Mouse (Mus musculus): ENCODE data around the gene Nudt10. TPM values are rescaled to one million over a fixed set of nuclear protein-coding genes. Genes with fewer than 3 reads are reported as not detected.
"Not testable (repeated sequence)": the region's sequence is repeated elsewhere in the genome, so short reads cannot be mapped to it uniquely, and the experiment has no call there.

The Nudt10 gene
- polyA plus RNA-seq (2015; fragmentation: Nextera tagmentation; extraction: Ambion mirVana), result 13.3 and 15.0 TPM in 2 replicates

DNA sequence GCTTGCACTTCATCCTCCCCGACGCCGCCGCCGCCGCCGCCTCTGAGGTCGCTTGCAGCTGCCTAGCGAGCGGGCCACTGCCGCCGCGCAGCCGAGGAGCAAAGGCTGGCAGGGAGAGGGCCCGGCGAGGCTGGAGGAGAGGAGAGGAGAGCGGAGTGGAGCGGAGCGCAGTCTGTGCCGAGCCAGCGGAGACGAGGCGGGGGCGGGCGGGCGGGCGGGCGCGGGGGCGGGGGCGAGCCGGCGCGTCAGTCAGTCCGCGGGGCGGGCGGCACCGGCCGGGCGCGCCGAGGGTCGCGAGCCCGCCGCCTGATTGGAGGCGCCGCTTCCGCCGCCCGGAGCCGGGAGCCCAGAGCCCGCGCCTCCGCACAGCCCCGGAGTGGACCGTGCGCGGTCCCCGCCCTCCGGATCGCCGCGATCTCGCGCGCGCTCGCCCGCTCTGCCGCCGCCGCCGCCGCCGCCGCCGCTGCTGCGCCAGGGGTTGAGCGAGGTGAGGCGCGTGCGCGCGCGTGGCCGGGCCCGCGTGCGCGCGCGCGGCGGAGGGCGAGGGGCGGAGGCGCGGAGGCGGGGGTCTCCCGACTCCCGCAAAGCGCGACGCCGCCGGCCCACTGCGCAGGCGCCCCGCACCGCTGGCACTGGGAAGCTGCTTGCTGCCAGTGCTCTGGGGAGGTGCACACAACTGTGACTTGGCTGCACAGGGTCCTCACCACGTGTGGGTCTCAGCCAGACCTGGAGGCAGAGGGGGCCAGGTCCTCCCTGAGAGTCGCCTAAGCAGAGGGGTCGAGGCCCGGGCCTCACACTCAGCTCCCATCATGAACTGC, at the start of gene Nudt10:
Gene Nudt10 (minus strand): TSS at position 193 of the 818 bp plus-strand sequence.
- ATAC-seq (replicated peaks; ENCODE audit: low FRiP score), result peak; percentile 92

DNA sequence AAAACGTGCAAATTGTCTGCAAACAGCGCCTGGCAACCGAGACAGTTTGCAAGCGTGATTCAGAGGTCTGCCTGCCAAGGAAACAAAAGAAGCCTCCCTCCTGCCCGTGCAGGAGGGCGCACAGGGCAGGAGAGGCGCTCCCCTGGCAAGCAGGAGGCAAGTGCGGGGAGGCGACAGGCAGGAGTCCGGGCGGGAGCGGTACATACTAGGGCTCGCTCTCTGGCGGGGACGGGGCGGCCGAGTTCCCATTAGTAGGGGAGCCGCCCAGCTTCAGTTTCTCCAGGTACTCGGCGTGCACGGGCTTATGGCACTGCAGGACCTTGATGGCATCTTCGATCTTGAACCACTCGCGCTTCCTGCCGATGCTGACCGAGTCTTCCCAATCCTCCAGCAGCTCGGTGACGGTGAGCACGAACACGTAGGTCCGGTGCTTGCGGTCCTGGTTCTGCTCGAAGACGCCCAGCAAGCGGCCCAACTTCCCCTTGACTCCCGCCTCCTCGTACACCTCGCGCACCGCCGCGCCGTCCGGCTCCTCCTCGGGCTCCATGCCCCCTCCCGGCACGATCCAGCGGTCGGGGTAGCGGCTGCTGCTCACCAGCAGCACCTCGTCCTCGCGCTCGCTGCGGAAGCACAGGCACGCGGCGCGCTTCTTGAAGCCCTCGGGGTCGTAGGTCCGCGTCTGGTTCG, 536 bp downstream of the Nudt10 start:
- not testable (repeated sequence) for H3K36me3 ChIP-seq; H3K9me3 ChIP-seq (replicated peaks); H3K4me1 ChIP-seq; H3K27ac ChIP-seq; H3K9ac ChIP-seq; H3K27me3 ChIP-seq
- 12% methylated on average over 17 of the region's 64 CpGs for WGBS
- H3K4me2 ChIP-seq, result peak overlapping the region; percentile 51
- H3K4me3 ChIP-seq (replicated peaks), result peak overlapping the region; percentile 36
- ATAC-seq (replicated peaks; ENCODE audit: low FRiP score), result peak; percentile 77

More for the DNA sequence above, at the start of gene Nudt10:
- H3K4me1 ChIP-seq; H3K9ac ChIP-seq; H3K36me3 ChIP-seq; H3K27me3 ChIP-seq; H3K27ac ChIP-seq; H3K9me3 ChIP-seq (replicated peaks): not testable (repeated sequence)
- Histone ChIP-seq H3K4me3 (replicated peaks) (peak within 1 kb of the TSS; percentile 36), H3K4me2 (peak within 1 kb of the TSS; percentile 51)
- 24% methylated on average over 14 of the region's 116 CpGs for WGBS

DNA sequence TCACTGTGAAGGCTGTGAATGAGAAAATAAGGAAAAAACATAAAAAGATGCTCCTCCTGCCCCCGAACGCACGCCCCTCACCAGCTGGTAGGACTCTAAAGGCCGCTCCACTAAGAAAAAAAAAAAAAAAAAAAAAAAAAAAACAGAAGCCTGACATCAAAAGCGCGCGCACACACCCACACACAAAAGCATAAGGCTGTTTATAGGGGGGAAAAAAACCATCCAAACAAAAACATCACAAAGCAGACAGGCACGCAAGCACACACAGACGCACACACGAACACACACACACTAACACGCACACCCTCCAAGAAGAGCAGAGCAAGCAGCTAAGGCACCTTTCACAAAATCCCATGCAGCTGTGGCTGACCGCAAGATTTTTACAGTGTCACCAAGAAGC, 1.1 kb downstream of the Nudt10 start:
- ATAC-seq (replicated peaks; ENCODE audit: low FRiP score), result no peak

More for the DNA sequence above, 1.1 kb downstream of the Nudt10 start:
- H3K27me3 ChIP-seq, result no peaks in the 10 kb centered on the region
- no peaks in the 10 kb centered on the region for H3K36me3 ChIP-seq
- peak overlapping the region; percentile 51 for H3K4me2 ChIP-seq
- no peak overlapping the region for H3K9ac ChIP-seq
- no peaks in the 10 kb centered on the region for H3K9me3 ChIP-seq (replicated peaks)
- 21% methylated on average over 12 of the region's 12 CpGs for WGBS
- no peaks in the 10 kb centered on the region for H3K4me1 ChIP-seq
- H3K4me3 ChIP-seq (replicated peaks), result peak overlapping the region; percentile 36
- no peak overlapping the region for H3K27ac ChIP-seq

Other genes with a start within 250 kb of the Nudt10 start
- 4.3 and 4.8 TPM in 2 replicates for gene Nudt11, start 125.6 kb downstream of the Nudt10 start, polyA plus RNA-seq (2015; fragmentation: Nextera tagmentation; extraction: Ambion mirVana)
- gene AU022751, start 89.6 kb downstream of the Nudt10 start, polyA plus RNA-seq (2015; fragmentation: Nextera tagmentation; extraction: Ambion mirVana), result not detected in 2 replicates
- gene Bmp15, start 147.7 kb upstream of the Nudt10 start, polyA plus RNA-seq (2015; fragmentation: Nextera tagmentation; extraction: Ambion mirVana), result 0.05 and 0.06 TPM in 2 replicates
- gene Shroom4, start 226.8 kb upstream of the Nudt10 start, polyA plus RNA-seq (2015; fragmentation: Nextera tagmentation; extraction: Ambion mirVana), result 6.8 and 7.2 TPM in 2 replicates

Data from kidney, embryonic 15.5 days (tissue).